Mouse (Mus musculus) embryonic stem cell, embryonic (primary cell): ENCODE results near the gene Suco.

ENCODE experiments used
- CTCF ChIA-PET, 4 experiments: fragments of 300-600 bp in 2 of 4; fragments of 350-600 bp in 2 of 4; sonication (Branson Sonifier 250); formaldehyde crosslinking; loops; one replicate each; lab custom pipeline; 2022; ENCODE audit warnings: inconsistent platforms in 2 of 4; lab: Charles Lee
- POLR2A ChIA-PET, 4 experiments: fragments of 300-600 bp in 2 of 4; fragments of 350-600 bp in 2 of 4; sonication (Branson Sonifier 250); formaldehyde crosslinking; loops; one replicate each; lab custom pipeline; 2022; ENCODE audit warnings: antibody characterized with exemption in 4 of 4, inconsistent platforms in 1 of 4; lab: Charles Lee

Suco gene

GRCm38 (mm10) chr1:161900129-161900528, 23.6 kb upstream of the Suco start:
- CTCF ChIA-PET = no interaction called here
- POLR2A ChIA-PET = no interaction called here

DNA sequence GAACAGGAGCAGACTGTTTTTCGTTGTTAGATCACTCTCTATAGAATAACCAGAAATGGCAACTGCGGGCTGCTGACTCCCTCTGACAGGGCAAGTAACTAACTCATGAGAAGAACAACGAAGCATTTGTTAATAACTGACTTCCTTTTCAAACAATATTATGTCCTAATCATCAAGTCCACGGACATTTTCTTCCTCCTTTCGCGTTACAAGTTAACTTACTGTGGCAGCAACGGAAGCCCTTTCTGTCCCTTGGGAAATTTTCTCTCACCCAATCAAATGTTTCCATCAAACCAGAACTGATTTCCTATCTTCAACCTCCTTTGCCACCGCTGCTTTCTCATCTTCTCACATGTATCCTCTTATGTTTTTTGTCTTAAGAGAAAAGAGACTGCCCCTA, 20.8 kb upstream of the Suco start:
- ChIA-PET CTCF (no interaction called here), POLR2A (no interaction called here)

- ChIA-PET CTCF (no interaction called here), POLR2A (no interaction called here)
Observed at GRCm38 (mm10) chr1:161896130-161896529, 19.6 kb upstream of the Suco start.

DNA sequence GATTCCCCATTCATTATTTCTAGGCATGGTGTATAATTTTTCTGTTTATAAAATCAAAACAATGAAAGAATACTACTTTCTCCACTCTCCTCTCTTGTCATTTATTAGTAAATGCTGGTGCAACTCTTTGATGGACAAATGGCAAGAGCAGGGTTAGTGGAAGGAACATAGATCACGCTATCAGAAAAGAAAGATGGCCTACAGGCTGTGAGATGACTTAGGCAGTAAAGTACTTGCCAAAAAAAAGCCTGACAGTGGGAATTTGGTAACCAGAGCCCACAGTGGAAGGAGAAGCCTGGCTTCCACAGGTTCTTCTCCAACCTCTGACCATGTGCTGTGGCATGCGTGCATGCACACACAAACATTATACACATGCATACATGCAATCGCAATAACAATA, 18.5 kb upstream of the Suco start:
- CTCF ChIA-PET = no interaction called here
- POLR2A ChIA-PET = no interaction called here

DNA sequence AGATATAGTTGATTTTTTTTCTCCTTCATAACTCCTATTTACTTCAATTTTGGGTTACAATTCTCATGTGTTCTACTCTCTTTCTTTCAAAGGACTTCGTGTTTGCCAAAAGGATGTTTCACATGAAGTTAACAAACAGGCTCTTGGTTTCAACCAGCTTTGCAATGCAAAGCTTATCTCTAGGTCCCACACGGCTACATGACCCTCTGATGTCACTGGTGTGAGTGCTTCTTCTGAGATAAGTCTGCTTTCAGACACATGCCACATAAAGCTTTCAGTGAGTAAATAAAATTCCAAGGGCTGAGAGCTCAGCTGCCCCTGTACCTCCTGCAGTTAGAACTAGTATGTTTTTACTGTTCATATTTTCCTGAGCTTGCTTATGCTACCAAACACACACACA, 18.1 kb upstream of the Suco start:
- CTCF ChIA-PET = no interaction called here
- POLR2A ChIA-PET = no interaction called here

DNA sequence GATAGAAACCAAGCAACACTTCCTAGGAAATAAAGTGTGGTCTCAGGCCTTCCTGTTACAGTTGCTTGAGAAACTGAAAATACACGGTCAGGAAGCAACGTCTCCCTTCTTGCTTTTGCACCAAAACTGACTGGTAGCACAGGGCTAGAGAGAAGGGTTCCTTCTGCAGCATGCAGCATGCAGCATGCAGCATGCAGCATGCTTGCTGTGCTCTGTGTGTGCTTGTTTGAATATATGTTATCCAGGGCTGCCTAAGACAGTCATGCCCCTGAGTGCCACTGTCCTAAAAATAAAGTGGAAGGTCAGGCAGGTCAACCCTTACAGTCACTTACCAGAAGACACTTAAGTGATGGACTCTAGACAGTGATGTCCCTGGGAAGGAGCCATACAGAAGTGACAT, 17.6 kb upstream of the Suco start:
- CTCF ChIA-PET = no interaction called here
- POLR2A ChIA-PET = no interaction called here

DNA sequence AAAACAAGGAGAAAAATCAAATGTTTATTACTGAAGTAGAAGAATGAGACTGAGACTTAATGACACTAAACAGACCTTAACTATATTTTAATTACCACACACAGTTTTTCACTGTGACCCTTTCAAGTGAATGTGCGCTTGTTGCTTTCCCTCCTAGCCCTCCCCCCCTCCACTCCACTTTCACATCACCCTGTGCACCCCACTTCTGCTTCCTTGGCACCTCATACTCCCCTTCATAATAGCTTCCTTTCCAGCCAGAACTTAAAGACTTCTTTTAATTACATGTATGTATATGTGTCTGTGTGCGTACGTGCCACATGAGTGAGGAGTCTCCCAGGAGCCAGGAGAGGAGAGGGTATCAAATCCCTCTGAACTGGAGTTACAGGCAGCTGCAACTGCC, 12.3 kb upstream of the Suco start:
- ChIA-PET CTCF (no interaction called here), POLR2A (no interaction called here)

DNA sequence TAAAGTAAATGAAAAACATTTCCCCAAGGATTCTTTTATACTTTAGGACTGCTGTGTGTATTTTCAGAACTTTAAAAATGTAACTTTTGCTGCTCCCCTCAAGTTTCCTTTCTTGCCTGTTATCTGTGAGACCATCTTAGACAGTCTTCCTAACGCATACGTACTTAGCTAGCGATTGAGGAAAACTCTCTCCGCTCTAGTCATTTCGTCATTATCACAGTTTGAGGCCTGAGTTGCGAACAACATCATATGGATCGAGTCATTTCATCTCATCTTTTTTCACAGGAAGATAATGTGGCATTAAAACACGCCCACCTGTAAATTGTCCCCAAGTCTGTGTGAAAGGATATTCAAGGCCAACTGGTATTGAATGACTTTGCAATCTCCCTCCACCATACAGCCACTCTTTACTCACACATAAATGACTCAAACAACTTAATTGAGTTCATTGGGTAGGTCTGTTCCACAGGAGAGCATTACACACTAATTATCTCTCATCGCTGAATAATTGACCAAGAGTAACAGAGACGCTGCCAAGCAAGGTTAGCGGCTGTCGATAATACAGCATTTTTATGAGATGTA, 11.3 kb upstream of the Suco start:
- ChIA-PET POLR2A (interaction anchor here in 1 of 4 experiments (0.7 kb wide), 1 partner anchor 10 kb away, joined by 4 read pairs; no protein-coding TSS in a partner anchor), CTCF (no interaction called here)

- POLR2A ChIA-PET = no interaction called here
- CTCF ChIA-PET = no interaction called here
Observed at GRCm38 (mm10) chr1:161885762-161886161, 9.3 kb upstream of the Suco start.

DNA sequence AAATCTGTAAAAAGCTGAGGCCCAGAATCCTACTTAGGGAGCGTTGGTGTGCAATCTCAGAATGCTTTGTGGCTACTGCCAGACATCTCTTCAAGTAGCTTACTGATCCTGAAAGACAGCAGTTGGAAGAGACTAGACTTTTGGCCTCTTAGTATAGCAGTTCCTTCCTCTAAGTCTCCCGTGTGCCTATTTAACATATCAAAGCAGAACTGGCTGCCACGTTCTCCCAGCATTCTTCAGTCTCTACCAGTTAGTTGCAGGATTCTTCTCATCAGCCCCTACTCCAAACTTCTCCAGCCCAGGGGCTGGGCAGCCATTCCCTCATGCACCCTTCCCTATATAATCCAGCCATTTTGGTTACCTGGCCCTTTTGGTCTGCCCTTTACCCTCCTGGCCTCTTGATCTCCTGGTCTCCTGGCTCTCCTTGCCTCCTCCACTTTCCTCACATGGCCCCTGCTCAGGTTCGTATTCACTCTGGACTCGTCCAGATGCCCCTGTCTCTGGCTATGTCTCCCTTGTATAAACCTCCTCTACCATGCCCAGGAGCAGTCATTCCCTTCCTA, 1.2 kb upstream of the Suco start:
- ChIA-PET CTCF (interaction anchor here (0.6 to 1.8 kb wide), 6 partner anchors 42 to 1985 kb away, joined by 3 to 10 read pairs (median 6); partner anchors contain the start of gene Pigc (in 2 of the 4)), POLR2A (interaction anchor here in 3 of 4 experiments (0.7 to 2.6 kb wide), 51 partner anchors 9 to 1665 kb away, joined by 3 to 19 read pairs (median 4); partner anchors contain the start of genes Pigc (in 3 of the 3), Zbtb37 (in 3 of the 3), Cacybp (in 1 of the 3) and Mettl13 (in 1 of the 3))

DNA sequence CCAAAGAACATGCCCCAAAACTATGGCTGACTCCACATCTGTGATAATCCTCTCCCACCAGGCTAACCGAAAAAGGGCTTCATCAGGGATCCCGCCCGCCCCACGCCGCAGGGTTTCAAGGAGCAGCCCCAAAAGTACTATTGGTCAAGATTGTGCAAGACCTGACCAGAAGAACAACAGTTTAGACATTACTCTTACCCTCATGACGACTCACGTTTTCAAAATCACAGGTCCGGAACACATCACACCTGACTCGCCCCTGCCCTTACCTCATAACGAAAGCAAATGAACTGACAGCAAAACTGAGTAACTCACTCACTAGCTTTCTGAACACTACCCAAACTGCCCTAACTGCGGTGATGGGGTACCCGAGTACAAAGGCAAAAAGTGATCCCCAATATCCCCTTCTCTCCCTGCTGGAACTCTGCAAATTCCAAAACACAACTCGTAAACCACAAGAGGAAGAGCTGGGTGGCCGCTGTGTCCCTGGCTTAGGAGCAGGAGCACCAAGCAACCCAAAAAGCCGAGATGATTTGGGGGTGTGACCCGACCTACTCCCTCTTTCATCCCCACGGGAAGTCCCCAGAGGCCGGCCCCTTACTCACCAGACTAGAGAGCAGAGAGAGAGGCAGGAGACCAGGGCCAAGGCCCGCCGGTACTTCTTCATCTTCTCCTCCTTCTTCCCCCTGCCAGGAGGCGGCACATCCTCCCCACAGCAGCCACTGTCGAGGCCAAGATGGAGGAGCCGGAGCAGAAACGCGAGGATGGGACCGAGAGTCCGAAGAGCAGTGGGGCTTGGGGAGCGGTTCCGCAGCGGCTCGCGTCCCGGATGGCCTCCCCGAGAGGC, 553 bp downstream of the Suco start:
- CTCF ChIA-PET = interaction anchor here in 1 of 4 experiments (1.8 kb wide), 1 partner anchor 87 kb away, joined by 6 read pairs; no protein-coding TSS in a partner anchor

GRCm38 (mm10) chr1:161869422-161869821, 7.1 kb downstream of the Suco start:
- ChIA-PET CTCF (interaction anchor here in 1 of 4 experiments (0.5 kb wide), 1 partner anchor 107 kb away, joined by 3 read pairs; no protein-coding TSS in a partner anchor), POLR2A (interaction anchor here in 2 of 4 experiments (1.0 to 2.1 kb wide), 2 partner anchors 8 to 89 kb away, joined by 3 to 10 read pairs; no protein-coding TSS in a partner anchor)

More for the DNA sequence above, 553 bp downstream of the Suco start:
- POLR2A ChIA-PET = interaction anchor here in 3 of 4 experiments (0.5 to 2.6 kb wide), 31 partner anchors 11 to 1765 kb away, joined by 3 to 19 read pairs (median 5); partner anchors contain the start of genes Pigc (in 2 of the 3), Zbtb37 (in 2 of the 3), Dnm3 (in 1 of the 3) and Gorab (in 1 of the 3)

GRCm38 (mm10) chr1:161868413-161868812, 8.1 kb downstream of the Suco start:
- CTCF ChIA-PET = no interaction called here
- POLR2A ChIA-PET = interaction anchor here in 2 of 4 experiments (0.6 to 2.1 kb wide), 3 partner anchors 9 to 667 kb away, joined by 3 to 10 read pairs (median 5); no protein-coding TSS in a partner anchor

DNA sequence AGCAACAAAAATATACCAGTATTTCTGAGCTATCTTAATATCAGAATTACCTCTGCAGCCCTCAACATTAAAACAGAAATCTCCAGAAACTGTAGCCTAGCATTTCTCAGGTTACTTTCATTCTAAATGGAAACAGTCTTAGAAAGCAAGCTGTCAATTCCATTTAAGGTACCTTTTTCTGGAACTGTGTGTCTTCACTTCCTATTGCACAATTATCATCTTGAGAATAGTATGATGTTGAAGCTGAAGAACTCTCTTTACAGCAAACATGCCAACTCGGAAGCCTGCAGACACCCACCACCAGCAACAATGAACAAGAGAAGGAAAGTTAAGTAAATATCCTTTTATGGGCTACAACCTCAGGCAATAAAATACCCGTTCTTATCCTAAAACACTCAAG, 12.7 kb downstream of the Suco start:
- CTCF ChIA-PET = interaction anchor here in 1 of 4 experiments (0.6 kb wide), 1 partner anchor 100 kb away, joined by 3 read pairs; no protein-coding TSS in a partner anchor

DNA sequence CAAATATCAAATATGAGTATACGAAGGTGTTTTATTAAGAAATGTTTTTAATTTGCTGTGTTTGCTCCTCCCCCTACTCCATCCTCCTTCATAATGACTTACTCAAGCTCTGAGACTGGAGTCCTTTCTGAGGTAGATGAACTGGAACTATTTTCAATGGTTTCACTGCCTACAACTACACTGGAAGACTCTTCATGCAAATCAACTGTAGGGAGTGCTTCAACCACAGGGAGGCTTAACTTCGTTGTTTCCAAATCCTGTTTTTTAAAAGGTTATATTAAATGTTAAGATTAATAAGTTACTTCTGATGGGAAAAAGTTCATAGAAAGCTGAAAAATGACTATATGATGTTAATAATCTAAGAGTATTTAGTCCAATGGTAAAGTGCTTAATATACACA, 17.2 kb downstream of the Suco start:
- CTCF ChIA-PET = no interaction called here
- POLR2A ChIA-PET = interaction anchor here in 1 of 4 experiments (0.7 kb wide), 1 partner anchor 608 kb away, joined by 3 read pairs; the partner anchor contains the start of gene Prdx6

More for the DNA sequence above, 12.7 kb downstream of the Suco start:
- POLR2A ChIA-PET = interaction anchor here in 3 of 4 experiments (0.5 to 1.3 kb wide), 4 partner anchors 9 to 99 kb away, joined by 3 to 6 read pairs (median 4); partner anchors contain the start of gene Suco (in 1 of the 3)

- ChIA-PET POLR2A (no interaction called here), CTCF (no interaction called here)
Observed at GRCm38 (mm10) chr1:161826677-161827076, 49.8 kb downstream of the Suco start.

GRCm38 (mm10) chr1:161809428-161809827, 67.1 kb downstream of the Suco start:
- POLR2A ChIA-PET = interaction anchor here in 1 of 4 experiments (0.7 to 1.4 kb wide), 2 partner anchors 10 to 84 kb away, joined by 3 to 4 read pairs; no protein-coding TSS in a partner anchor
- CTCF ChIA-PET = no interaction called here

GRCm38 (mm10) chr1:161808980-161809379, 67.5 kb downstream of the Suco start:
- ChIA-PET CTCF (no interaction called here), POLR2A (interaction anchor here in 1 of 4 experiments (0.7 to 1.4 kb wide), 2 partner anchors 9 to 84 kb away, joined by 3 to 4 read pairs; no protein-coding TSS in a partner anchor)

- ChIA-PET POLR2A (interaction anchor here in 2 of 4 experiments (0.9 to 1.5 kb wide), 2 partner anchors 72 to 73 kb away, joined by 3 read pairs; partner anchors contain the start of gene Suco (in 1 of the 2)), CTCF (no interaction called here)
Observed at GRCm38 (mm10) chr1:161804541-161804971, 71.9 kb downstream of the Suco start.
